Mouse (Mus musculus) kidney, postnatal 10 days (tissue): ENCODE results near the gene Abhd17c.
"Not testable (repeated sequence)": the region's sequence is repeated elsewhere in the genome, so short reads cannot be mapped to it uniquely, and the experiment has no call there.

ENCODE experiments used
- DNase-seq: peaks from one replicate; pipeline ENCODE4 v3.0.0; 2021; ENCODE audit warnings: mixed read lengths

Abhd17c gene

DNA sequence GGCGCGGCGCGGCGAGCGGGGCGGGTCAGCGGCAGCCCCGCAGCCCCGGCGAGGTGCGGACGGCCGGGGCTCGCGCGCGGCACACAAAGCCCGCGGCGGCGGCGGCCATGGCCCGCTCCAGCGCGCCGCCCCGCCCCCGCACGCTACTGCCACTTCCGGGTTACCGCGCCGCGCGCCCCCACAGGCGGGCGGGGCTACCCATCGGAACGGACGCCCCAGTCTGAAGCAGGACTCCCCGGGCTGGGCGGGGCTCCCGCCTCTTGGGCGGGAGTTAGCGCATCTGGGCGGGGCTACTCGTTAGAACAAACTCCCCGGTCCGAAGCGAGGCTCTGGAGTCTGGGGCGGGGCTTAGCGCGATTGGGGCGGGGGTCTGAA, 254 bp upstream of the Abhd17c start:
- DNase-seq, result peak; percentile 97

DNA sequence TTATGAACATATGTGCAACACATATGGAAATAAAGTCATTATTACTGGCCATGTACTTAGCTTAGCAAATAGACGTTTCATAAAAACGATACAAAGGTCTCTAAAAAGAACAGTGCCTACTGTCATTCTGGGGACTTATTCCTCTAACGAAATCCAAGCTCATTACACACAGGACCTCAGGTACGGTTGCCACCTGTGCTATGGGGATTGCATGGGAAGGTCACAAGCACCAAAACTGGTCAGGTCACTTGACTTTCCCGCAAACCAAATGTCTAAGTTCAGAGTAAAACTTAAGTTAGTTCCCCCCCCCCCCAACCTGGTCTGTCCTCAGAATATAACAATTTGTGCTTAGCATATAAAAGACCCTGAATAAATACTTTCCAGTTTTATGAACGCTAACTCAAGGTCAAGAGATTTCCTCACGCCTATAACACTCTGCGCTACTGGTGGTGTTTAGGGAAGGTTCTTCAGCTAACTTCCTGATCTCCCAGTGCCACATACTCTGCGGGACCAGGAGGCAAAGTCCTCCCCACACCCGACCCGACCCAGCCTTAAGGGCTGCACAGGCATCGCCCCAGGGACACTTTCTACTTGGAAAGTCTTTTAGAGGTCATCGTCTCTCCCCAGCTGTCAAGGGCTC, 1.2 kb downstream of the Abhd17c start:
- DNase-seq, result no peak

- peak; percentile 26 for DNase-seq
These were observed 1.9 kb downstream of the Abhd17c start for GRCm38 (mm10) chr7:84149821-84150220.

GRCm38 (mm10) chr7:84148896-84149295, 2.8 kb downstream of the Abhd17c start:
- DNase-seq, result no peak

- no peak for DNase-seq
These were observed 3.9 kb downstream of the Abhd17c start for GRCm38 (mm10) chr7:84147746-84148145.

- DNase-seq, result peak; percentile 71
These were observed 6.1 kb downstream of the Abhd17c start for GRCm38 (mm10) chr7:84145633-84146032.

DNA sequence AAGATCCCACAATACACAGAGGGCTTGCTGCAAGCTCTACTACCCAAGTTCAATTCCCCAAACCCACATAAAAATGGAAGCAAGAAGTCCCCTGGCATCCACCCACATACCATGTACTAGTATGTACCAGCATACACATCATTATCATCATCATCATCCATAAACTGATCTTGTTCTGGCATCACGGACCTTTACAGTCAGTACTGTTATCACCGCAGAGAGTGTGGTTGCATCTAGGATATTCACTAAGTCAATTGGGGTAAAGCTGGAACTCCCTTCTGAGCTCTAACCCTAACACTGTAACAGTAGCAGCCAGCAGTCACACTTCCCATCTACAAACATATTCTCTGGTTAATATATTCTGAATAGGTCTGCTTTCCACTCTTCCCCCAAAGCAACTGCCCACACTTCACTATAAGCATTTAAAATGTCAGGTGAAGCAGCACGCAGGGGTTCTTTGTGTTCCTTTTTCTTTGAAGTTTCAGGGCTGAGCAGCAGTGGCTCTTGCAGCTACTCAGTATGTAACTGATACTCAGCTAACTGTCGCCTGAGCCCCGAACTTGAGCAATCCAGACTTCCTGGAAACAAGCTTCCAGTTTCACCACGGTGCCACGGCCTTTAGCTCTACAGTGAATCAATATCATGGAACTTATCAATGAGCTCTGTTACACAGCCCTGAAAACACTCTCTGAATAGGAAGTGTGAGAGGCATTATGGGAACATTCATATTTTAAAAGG, 8.8 kb downstream of the Abhd17c start:
- DNase-seq, result no peak

DNA sequence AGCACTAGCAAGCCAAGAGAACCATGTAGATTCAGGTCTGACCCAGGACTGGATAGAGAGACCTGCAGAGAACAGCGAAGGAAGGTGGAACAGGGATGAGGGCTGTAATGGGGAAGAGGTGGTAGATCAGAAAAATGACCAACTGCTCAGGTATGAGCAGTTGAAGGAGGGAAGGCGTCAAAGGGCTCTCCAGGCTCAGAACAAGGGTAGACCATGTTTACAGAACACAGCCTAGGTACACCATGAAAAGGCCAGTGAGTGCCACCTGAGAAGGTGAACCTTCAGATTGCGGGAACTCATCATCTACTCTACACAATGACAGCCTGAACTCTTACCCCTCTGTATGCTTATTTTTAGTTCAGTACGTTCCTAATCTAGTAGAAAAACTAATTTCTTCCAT, 9.5 kb downstream of the Abhd17c start:
- DNase-seq, result no peak

- no peak for DNase-seq
These were observed 12.1 kb downstream of the Abhd17c start for GRCm38 (mm10) chr7:84139566-84139965.

- no peak for DNase-seq
These were observed 13.0 kb downstream of the Abhd17c start for GRCm38 (mm10) chr7:84138731-84139130.

DNA sequence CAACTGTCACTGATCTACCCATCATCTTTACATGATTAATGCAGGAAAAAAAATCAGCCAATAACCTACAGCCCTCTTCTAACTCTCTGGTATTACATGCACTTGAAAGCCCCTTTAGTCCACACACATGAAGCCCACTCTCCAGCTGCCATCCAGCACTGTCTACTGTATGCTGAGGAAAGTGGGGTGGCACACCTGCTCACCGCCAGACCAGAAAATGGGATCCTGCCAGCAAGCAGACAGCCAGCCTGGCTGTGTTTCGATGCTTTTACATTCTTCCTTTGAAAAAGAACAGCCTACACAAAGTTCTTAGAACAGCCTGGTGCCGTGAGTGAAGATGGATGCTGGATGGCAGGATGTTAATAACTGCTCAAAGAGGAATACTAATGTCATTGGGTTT, 13.9 kb downstream of the Abhd17c start:
- DNase-seq, result no peak

DNA sequence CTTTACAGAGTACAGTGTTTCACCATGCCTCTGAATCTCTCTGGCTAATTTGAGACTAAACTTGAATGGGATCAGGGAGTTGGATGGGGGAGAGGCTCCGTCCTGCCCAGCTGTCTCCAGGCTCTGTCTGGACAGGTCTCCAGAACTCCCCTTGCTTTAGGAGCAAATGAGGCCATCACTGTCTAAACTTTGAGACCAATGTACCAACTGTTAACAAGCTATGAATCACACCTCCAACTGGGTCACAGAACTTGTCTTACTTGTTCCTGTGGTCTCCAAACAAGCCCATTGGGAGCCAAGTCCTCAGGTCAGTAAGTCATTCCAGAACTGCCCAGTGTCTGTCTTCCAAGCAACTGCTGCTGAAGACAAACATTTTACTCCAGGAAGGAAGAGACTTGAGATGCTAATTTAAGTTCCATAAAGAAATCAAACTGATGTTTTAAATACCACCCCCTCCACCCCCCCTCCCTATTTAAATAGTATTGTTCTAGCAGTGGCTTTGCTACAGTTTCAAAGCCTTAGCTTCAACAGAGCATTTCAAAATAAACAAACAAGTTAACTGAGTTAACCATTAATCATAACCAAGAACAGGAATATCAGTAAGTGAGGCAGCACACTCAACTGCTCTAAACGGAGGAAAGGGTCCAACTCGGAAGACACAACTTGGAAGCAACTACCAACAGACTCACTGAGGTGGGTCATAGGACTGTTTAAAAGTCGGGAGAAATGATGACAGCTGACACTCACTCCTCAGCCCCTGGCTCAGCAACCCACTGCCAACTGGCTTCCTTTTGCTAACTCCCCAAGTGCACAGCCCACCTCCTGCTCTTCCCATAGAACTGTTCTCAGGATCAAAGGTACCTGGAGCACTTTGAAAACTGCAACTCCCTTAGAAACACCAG, 15.6 kb downstream of the Abhd17c start:
- peak; percentile 33 for DNase-seq

- DNase-seq, result peak; percentile 84
These were observed 19.0 kb downstream of the Abhd17c start for GRCm38 (mm10) chr7:84132704-84133103.

DNA sequence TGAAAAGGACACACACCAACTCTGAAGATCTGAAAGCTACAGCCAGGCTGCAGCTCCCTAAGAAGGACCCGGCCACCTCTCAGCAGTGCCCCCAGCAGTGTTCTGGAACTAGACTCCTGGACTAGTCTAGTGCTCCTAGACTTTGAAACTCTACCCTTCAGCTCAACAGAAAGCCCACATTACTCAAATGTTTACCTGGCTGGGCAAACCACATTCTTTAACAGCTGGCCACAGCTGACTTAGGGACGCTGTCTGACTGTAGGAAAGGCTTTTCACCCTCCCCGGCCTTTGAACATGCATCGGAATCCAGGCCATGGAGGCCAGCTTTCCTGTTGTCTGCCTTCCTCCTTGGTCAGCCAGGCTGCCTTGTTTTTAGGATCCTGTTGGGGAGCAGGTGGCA, 20.0 kb downstream of the Abhd17c start:
- DNase-seq, result peak; percentile 37

DNA sequence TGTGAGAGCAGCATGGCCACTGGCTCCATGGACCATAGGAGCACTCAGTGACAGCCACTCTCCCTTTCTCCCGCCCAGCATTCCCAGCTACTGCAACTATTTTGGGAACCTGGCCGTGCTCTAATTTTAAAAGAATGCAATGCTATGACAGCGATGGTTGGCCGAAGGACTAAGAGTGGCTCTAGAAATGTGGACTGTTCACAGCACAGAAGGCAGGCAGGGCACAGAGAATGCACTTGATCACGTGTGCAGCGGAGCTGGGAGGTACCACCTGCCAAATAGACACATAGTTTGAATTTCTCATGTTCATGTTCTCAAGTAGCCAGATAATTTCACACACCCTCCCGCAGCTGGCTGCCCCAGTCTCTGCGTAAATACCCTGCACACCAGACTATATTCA, 23.0 kb downstream of the Abhd17c start:
- peak; percentile 55 for DNase-seq

GRCm38 (mm10) chr7:84125730-84126129, 26.0 kb downstream of the Abhd17c start:
- DNase-seq, result no peak

GRCm38 (mm10) chr7:84123651-84124050, 28.0 kb downstream of the Abhd17c start:
- not testable (repeated sequence) for DNase-seq

DNA sequence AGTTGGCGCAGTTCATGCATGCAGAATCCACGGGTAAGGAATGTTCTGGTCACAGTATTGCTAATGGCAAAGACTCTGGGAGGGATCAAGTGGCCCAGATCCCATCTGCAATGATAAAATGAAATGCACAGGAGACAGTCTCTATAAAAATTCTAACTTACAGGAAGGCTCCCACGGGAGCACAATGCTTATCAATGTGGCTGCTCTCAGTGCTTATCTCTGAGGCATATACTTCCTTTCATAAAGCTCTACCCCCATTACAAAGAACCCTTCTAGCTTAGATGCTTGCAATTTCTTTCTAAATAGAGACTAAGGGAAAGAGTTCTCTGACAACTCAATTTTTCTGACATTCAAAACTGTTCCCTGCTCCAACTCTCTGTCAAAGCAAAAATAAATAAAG, 29.9 kb downstream of the Abhd17c start:
- no peak for DNase-seq

DNA sequence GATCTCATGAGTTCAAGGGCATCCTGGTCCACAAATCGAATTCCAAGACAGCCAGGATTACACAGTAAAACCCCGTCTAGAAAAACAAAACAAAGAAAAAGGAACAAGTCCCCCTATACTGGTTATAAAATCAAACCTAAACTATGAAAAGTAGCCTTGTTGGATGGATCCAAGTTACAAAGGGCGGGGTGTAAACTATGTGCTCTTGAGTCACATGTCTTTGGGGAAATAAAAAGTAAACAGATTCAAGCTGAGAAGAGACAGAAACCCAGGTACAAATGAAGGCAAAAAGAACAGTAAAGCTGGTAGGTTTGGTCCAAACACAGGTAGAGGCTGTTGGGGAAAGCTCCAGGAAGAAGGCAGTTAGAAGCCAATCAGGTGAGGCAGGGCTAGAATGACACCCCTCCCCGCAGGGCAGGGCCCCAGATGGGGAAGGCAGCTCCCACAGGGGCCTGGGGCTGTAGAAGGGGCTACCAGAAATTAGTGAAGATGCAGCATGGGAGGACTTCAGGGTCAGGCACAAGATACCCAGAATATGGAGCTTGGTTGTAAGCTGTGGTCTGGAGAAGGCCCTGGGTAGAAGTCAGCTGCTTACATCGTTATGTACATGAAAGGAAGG, 31.4 kb downstream of the Abhd17c start:
- DNase-seq, result peak; percentile 7

- DNase-seq, result no peak
These were observed 32.2 kb downstream of the Abhd17c start for GRCm38 (mm10) chr7:84119216-84120105.

GRCm38 (mm10) chr7:84117543-84118122, 34.1 kb downstream of the Abhd17c start:
- no peak for DNase-seq
